Mouse (Mus musculus): ENCODE results near the gene Ngrn. TPM values are rescaled to one million over a fixed set of nuclear protein-coding genes. Genes with fewer than 3 reads are reported as not detected.

The Ngrn gene
- total RNA-seq, 2 experiments from 2014 or later = 24.0 to 27.5 TPM

GRCm38 (mm10) chr7:80257706-80258105 is 3.3 kb upstream of the Ngrn start:
- intact Hi-C loops (cut with DNase I) = loop anchor here (2.0 kb wide), 1 partner anchor 117 kb away; no protein-coding TSS in a partner anchor
- no peak for DNase-seq

- intact Hi-C loops (cut with DNase I) = no loop called here
- DNase-seq = no peak
Observed at GRCm38 (mm10) chr7:80261372-80261990, 466 bp downstream of the Ngrn start.

- no peak for DNase-seq
- intact Hi-C loops (cut with DNase I) = no loop called here
Observed at GRCm38 (mm10) chr7:80264606-80265005, 3.6 kb downstream of the Ngrn start.

GRCm38 (mm10) chr7:80267764-80268163 is 6.7 kb downstream of the Ngrn start:
- no peak for DNase-seq
- intact Hi-C loops (cut with DNase I) = no loop called here

GRCm38 (mm10) chr7:80268897-80269750 is 8.1 kb downstream of the Ngrn start, which contains the start of gene Vps33b:
Vps33b (plus strand) TSS chr7:80269649.
- DNase-seq = peak; percentile 97 to 99
- intact Hi-C loops (cut with DNase I) = no loop called here

- peak in 1 of 2 experiments; percentile 46 for DNase-seq
- intact Hi-C loops (cut with DNase I) = no loop called here
Observed at GRCm38 (mm10) chr7:80269751-80270255, 8.8 kb downstream of the Ngrn start.

- DNase-seq = no peak
- intact Hi-C loops (cut with DNase I) = no loop called here
Observed at GRCm38 (mm10) chr7:80273456-80273855, 12.4 kb downstream of the Ngrn start.

GRCm38 (mm10) chr7:80276374-80276773 is 15.4 kb downstream of the Ngrn start:
- no peak for DNase-seq
- intact Hi-C loops (cut with DNase I) = no loop called here

- intact Hi-C loops (cut with DNase I) = no loop called here
- no peak for DNase-seq
Observed at GRCm38 (mm10) chr7:80280032-80280431, 19.0 kb downstream of the Ngrn start.

- intact Hi-C loops (cut with DNase I) = no loop called here
- DNase-seq = no peak
Observed at GRCm38 (mm10) chr7:80280998-80281397, 20.0 kb downstream of the Ngrn start.

GRCm38 (mm10) chr7:80281646-80282045 is 20.6 kb downstream of the Ngrn start:
- DNase-seq = no peak

GRCm38 (mm10) chr7:80283226-80283918 is 22.4 kb downstream of the Ngrn start:
- intact Hi-C loops (cut with DNase I) = no loop called here
- no peak for DNase-seq

More at GRCm38 (mm10) chr7:80281646-80282045, 20.6 kb downstream of the Ngrn start:
- intact Hi-C loops (cut with DNase I) = no loop called here

- DNase-seq = no peak
- intact Hi-C loops (cut with DNase I) = no loop called here
Observed at GRCm38 (mm10) chr7:80284391-80284790, 23.4 kb downstream of the Ngrn start.

GRCm38 (mm10) chr7:80285725-80286124 is 24.7 kb downstream of the Ngrn start:
- no peak for DNase-seq
- intact Hi-C loops (cut with DNase I) = no loop called here

GRCm38 (mm10) chr7:80287736-80288135 is 26.7 kb downstream of the Ngrn start:
- intact Hi-C loops (cut with DNase I) = no loop called here
- no peak for DNase-seq

GRCm38 (mm10) chr7:80294062-80294763 is 33.2 kb downstream of the Ngrn start, which contains the start of gene Prc1:
Prc1 (plus strand) TSS chr7:80294450.
- intact Hi-C loops (cut with DNase I) = no loop called here
- DNase-seq = peak; percentile 99

- DNase-seq = peak; percentile 15 to 18
- intact Hi-C loops (cut with DNase I) = no loop called here
Observed at GRCm38 (mm10) chr7:80294764-80295648, 34.0 kb downstream of the Ngrn start.

- DNase-seq = no peak
- intact Hi-C loops (cut with DNase I) = no loop called here
Observed at GRCm38 (mm10) chr7:80296462-80296861, 35.4 kb downstream of the Ngrn start.

GRCm38 (mm10) chr7:80297041-80297440 is 36.0 kb downstream of the Ngrn start:
- intact Hi-C loops (cut with DNase I) = no loop called here
- no peak for DNase-seq
